Mouse (Mus musculus): ENCODE measurements at regions not wholly inside any gene's neighbourhood (a gene's known extent, or its start where the extent isn't known, plus 50 kb on each side); places are given as distances from the start of the nearest gene placed in this dataset.
A peak's percentile ranks its signal among the peaks of the same experiment; 100 is the strongest.

DNA sequence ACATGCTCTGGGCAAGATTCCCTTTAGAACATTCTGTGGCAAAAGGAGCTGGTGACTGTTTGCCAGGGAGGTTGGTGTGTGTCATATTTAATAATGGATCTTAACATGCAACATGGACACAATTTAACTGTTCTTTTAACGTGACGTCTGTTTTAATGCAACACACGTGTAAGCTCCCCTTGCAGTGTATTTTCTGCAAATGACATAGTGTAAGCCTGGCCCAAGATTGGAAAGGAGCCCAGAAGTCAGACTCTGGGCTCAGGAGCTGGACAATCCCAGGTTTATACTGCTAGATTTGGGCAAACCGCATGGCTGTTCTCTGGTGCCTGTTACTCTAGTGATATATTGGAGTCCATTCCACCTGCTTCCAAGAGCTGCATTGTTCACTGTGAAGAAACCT lies 106.1 kb upstream of the Frmd6 start:
- no peak for DNase-seq

DNA sequence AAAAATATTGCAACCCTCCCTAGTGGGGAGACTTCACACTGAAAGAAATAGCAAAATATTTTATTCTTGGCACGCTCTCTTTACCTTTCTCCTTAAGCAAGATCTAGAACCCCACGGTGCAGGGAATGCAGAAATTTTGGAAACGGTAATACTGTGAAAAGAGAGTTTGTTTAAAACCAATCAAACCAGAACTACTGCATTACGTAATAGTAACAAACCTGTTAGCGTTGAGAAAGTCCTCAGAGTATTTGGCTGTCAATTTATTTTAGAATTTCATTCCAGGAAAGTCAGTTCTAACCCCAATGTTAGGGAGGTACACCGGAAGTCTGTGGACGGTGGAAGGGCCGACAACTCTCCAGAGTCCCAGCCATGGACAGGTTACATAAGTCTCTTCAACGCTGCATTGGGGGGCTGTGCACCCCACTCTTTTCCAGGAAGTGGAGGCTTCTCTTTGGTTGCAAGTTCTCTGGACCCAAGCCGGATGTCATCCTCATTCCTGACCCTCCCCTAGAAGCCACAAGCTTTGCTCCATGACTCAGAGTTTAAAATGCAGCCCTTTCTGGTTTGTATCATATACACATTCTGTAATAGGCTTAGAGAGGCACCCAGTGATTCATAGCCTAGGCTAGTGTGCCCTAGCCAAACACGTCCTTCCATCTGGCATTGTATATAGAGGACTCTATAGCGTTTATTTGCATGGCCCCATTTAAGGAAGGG lies 105.0 kb upstream of the Frmd6 start:
- no peak for DNase-seq

DNA sequence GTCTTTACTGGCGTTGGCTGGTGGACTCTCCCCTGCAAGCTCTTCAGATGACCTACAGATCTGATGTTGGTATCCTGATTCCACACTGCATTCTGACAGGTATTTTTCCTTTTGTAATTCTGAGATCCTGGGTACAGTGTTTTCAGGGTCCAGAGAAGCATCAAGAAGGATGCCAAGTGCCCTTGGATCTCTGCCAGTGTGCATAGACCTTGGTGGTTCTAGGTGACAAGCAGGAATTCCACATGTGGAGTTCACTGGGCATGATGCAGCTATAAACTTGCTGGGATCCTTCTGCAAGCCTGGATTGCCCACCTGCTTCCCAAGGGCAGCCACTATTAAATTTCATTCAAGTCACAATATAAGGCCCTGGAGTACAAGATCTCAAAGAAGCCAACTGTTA lies 100.0 kb upstream of the Frmd6 start:
- no peak for DNase-seq

DNA sequence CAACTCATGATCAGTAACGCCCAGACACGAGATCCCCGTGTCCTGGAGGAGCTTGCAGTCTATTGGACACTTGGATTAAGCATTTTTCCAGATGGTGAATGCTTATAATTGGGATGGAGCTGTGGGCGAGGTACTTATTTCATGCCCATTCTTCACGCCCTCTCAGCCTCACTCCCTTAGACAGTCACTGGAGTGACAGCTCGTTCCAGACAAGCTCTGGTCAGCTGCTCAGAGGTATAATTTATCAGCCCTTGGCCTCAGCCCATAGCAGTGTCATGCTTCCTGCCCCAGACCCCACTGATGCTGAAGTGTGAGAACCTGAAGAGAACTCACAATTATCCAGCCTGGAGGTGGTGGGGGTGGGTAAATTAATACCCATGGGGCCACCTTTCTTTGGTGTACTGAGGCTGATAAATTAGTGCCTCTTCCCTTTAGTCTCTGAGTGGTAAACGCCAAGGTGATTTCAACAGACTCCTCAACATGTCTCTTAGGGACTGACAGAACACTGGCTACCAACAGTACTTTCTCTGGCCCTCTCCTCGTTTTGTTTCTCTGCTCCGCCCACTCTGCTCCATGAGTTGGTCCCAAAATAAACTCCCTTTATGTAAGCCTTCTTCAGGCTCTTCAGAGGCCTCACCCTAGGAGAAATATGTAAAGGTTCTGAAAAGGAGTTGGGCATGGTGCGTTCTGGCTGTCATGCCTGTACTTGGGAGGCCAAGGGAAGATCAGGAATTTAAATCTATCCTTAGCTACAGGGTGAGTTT lies 97.6 kb upstream of the Frmd6 start:
- no peak for DNase-seq

DNA sequence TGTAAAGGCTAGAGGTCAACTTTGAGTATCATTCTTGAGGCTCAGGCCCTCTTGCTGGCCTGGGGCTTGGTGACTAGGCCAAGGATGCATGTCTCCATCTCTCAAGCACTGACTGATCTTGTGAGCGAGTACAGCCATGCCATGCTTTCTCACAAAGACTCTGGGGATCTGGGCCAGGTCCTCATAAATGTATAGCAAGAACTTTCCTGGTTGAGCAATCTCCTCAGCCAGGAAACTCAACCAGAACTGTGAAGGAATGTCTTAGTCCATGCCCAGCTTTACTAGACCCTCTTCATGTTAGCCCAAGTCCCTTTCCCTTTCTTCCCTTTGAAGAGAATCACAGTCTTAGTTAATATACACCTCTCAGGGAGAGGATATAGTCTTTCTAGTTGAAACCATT lies 96.9 kb upstream of the Frmd6 start:
- no peak for DNase-seq

DNA sequence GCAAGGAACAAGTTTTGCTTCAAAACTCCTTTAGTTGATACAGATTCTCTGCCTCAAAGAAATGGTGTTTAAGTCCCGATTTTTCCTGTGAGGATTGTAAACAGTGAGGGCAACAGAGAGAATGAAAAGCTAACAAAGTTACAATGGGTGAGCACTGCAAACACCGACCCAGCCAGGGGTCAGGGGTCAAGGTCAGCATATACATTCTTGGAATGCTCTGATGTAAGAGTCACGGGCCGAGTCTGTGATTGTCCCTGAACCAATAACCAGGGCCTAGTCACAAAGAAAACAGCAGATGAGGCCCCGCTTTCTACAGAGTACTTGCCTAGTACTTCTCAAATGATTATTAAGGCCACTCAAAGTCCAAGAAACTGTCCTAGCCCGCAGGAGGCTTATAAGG lies 95.4 kb upstream of the Frmd6 start:
- DNase-seq, result peak; percentile 52

DNA sequence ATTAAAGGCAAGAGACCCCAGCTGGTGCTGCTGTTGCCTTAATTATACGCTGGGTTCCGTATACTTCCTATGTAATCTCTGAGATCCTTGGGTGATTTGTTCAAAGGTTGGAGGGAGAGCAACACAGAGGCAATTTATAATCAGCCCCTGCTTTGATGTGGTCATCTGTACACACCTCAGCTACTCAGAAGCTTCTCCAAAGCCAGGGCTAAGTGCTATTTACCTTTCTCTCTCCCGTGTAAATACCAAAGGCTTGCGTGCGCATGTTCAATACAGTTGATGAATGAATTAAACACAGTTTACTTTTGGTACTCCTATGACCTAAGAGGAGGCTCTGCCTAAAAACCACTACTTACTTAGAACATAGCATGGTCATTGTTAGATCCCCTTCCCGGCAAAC lies 93.8 kb upstream of the Frmd6 start:
- no peak for DNase-seq

DNA sequence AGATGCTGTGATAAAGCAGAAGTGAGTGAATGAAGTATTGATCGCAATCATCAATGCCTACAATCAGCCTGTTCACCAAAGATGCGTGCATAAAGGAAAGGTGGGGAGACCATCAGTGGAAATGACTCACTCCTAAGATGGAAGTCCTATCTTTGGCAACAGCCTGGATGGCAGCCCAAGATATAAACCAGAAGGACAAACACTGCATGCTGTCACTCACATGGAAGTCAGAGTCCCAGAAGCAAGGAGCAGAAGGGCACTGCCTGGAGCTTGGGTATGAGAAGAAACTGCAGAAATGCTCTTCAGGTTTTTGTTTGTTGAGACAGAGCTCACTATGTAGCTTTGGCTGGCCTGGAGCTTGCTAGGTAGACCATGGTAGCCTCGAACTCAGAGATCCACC lies 92.7 kb upstream of the Frmd6 start:
- no peak for DNase-seq

DNA sequence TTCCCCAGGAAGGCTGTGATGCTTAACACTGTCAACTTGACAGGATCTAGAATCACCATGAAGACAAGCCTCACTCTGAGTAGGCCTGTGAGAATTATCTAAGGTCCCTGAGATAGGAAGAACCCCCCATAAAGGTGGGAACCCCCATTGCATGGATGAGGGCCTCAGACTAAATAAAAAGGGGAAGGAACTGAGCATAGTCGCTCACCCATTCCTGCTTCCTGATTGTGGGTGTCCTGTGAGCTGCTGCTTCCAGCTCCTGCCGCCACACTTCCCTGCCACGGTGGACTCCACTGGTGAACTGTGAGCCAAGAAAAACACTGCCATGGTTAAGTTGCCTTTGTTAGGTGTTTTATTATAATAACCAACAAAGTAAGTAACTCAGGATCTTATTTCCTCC lies 86.8 kb upstream of the Frmd6 start:
- DNase-seq, result no peak

DNA sequence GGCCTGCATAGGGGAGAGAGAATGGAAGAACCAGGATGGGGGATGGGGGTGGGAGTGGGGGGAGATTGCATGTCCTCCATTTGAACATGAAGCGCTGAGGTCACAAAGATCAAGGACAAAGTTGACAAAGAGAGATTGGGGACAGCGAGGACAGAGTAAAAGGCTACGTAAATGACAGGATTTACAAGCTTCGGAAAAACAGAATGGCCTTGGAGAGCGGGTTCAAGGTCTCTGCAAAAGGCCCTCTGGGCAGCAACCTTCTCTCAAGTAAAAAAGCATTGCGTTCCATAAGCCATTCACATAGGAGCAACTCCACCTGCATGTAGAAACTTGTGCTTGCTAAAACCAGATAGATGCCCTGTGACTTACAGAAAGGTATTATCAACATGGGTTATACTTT lies 86.0 kb upstream of the Frmd6 start:
- no peak for DNase-seq

DNA sequence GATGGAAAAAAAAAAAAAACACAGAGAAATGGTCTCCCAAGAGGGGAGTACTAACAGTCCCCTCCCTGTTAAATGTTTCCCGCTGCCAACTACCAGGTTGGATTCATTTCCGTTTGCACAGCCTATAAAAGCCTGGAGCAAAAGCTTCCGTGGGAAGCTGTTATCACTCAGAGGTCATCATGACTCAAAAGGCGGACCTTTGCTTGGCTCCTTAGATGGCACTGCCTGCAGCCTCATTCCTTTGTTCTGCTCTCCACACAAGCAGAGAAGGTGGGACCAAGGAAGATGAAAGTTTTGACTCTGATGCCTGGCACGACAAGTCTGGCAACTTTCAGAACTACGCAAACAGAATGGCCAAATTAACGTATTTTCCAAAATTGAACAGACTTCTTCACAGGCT lies 85.5 kb upstream of the Frmd6 start:
- no peak for DNase-seq

DNA sequence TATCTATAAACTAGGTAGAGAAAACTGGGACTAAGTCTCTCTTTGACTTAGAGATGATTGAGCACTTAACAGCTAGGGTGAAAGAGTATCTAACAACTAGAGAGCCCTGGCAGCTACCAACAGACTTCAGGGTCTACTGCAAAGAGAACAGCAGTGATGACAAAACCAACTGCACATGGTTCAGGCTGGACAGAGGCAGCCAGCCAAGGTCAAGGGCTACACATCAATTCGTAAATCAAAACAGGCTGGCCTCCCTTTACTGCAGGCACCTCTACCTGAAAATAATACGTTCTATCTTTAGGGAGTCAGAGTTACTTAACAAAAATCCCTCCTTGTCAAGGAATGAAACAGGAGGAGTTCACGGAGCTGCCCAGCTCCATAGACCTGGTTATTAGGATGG lies 82.5 kb upstream of the Frmd6 start:
- no peak for DNase-seq

DNA sequence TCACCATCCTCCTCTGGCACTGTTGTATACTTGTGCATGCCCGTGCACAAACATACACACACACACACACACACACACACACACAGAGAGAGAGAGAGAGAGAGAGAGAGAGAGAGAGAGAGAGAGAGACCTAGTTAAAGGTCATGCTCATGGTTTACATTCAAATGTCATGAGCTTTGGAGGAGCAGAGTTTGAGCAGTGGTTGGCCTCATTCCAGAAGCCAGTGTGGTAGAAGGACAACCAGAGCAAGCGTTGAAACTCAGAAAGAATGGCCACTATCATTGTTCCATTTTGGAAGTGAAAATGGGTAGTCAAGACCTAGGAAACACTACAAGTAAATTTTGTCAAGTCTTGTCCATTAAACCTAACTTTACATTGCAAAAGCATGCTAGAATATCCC lies 79.6 kb upstream of the Frmd6 start:
- no peak for DNase-seq

DNA sequence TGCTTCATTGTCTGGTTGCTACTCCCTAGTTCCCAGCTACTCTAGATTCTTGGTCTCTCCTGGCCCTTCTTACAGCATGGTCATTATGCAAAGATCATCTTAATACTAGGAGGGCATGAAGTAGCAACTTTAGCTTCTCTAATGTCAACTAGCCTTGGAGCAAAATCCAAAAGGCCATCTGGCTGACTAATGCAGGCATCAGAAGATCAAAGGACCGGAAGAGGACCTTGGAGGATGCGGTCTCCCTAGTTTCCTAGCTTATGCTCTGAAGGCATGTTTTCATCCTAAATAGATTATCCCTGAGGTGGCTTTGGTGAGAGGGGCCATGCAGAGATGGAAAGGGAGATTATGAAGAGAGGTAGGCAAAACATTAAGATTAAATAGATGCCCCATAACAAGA lies 75.7 kb upstream of the Frmd6 start:
- no peak for DNase-seq

DNA sequence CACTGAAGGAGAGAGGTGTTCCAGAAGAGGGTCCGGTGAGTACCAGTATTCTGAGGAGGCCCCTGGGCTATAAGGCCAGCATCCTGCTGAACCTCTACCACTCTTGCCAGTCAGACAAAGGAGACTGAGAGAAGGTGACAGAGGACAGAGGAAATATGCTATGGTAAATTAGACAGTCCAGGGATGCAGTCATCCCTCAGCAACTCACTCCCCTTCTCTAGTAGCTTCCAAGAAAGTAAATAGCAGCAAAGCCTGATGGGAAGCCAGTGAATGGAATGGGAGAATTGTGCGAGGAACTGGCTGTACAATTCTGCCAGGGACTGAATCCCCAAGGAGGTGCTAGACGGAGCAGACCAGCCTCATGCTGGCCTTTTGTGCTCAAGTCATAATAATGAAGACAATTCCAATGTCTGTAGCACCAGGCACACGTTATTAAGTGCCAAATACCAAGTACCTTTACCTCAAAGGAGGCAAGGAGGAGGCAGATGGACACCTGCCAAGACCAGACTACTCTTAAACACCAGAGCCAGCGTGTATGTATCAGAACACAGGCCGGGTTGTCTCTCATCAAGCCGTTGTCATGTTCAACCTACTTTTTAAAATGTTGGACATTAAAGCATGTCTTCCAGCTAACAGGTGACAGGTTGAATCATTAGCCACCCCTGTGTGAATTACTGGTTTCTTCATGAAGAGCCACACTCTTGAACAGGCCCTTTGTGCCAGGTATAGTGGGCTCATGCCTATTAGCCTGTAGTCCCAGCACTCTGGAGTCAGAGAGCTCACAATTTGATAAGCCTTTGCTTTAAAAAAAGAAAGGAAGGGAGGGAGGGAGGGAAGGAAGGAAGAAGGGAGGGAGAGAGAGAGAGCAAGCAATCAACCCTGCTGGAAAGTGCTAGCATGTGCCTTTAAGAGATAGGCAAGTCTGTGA lies 74.4 kb upstream of the Frmd6 start:
- DNase-seq, result no peak

DNA sequence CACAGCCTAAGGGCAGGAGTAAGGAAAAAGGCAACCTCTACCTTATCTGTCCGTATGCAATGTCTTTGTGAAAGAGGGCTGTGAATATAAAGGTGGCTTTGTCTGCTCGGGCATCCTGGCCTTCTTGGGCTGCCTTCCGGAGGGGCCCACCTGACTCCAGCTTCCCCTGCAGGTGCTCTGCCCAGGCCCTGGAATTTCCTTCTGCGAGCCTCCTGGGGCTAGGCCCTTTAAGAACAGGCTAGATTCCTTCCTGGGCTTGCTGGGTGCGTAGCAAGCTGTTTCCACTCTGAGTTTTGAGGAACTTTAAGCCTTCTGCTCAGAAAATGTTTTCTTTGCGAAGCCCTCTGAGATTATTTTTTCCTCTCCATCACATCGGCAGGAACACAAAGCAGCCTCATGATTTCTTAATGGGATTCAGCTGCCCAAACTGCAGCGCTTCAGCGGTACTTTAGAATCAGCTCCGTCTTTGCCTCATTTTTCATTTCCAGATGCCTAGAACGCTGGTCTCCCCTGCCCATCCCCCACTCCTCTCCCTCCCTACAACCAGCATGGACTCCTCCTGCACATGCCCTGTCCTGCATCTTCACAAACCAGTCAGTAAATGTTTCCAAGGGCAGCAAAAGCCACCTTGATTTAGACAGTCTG lies 72.9 kb upstream of the Frmd6 start:
- DNase-seq, result peak; percentile 52

DNA sequence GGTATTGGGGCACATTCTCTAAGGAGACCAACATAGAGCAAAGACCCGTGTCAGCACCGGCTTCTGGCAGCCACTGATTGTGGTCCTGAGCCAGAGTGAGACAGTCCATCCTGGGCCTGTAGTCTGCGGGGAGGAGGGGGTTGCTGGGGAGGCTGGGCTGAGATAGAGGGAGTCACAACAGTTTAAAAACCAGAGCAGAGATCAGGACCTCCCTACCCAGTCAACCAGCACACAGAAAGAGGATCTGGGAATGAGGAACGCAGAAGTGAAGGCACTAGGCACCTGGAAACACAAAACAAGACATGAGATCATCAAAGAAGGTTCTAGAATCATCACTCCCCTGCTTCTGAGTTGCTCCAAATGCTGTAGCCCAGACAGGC lies 72.4 kb upstream of the Frmd6 start:
- DNase-seq, result no peak

DNA sequence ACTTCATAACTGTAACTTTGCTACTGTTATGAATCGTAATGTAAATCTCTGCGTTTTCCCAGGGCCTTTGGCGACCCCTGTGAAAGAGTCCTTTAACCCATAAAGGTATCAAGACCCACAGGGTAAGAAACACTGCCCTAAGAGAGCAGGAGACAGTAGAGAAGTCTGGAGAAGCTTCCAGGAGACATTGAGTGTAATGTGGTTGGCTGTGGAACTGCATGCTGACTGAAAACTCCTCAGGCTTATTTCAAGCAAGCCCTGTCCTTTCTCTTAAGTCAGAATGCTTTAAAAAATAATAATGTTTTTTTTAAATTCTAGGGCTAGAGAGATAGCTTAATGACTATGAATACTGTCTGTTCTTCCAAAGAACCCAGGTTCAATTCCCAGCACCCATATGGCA lies 71.9 kb upstream of the Frmd6 start:
- no peak for DNase-seq

DNA sequence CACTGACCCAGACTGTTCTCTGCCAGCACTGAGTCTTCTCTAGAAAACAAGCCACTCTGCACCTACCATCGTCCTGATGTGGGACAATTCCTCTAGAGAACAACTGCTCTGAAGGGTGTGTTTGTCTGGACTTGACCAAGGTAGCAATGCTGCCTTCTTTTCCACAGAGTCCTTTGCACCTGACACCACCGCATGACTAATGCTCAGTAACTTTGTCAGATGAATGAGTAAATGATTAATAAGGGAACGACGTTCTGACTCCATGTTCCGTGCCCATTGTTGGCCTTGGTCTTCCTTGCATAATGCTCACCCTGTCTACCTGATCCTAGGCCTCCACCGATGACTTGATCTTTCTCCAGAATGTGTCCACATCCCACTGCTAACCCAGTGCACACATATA lies 67.2 kb upstream of the Frmd6 start:
- no peak for DNase-seq

DNA sequence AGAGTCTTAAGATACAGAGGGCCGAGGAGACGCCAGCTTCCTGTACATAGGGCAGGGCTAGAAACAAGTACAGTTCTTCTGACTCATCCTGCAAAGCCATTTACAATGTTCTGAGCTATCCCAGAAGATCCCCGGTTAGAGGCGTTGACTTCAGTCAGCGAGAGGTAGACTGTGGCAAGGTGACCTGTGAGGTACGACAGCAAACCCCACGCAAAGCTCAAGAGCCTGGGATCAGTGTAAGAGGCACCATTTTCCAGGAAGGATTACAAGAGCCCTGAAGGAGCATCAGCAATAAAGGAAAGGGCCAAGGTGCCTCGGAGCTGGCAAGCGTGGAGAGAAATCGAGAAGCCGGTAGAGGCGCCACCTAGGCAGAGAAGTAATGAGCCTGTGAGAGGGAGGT lies 61.8 kb upstream of the Frmd6 start:
- no peak for DNase-seq

DNA sequence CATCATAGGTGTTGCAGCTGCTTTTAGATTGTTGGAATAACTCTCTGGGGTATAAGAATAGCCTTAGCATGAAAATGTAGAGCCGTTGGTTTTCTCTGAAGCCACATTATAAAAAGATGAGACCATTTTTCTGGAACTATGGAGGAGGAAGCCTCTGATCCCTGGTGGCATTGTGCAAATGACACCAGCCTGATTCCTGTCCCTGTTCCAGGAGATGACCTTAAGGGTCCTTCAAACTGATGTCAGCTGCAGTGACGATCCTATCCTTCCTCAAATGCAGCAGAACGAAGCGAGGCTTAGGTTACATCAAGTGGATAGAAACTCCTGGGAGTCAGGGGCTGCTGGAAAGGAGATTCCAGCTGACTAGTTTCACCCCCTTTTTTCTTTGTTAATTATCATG lies 59.0 kb upstream of the Frmd6 start:
- no peak for DNase-seq

DNA sequence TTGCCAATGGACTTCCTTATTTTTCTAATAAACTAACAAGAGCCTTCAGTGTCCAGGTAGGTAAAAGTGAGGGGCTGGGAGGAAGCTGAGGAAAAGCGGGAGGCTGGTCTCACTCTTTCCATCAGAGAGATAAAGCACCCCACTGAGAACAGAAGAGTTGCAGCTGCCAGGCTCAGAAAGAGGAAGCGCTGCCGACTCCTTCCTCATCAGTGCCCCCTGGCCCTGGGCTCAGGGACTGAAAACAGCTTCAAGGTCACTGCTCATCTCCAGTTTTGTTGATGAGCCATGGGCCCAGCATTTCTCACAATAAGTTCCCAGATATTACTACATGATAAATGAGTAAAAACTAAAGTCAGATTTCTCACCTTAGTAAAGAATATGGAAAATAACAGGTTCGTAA lies 57.4 kb upstream of the Frmd6 start:
- no peak for DNase-seq

DNA sequence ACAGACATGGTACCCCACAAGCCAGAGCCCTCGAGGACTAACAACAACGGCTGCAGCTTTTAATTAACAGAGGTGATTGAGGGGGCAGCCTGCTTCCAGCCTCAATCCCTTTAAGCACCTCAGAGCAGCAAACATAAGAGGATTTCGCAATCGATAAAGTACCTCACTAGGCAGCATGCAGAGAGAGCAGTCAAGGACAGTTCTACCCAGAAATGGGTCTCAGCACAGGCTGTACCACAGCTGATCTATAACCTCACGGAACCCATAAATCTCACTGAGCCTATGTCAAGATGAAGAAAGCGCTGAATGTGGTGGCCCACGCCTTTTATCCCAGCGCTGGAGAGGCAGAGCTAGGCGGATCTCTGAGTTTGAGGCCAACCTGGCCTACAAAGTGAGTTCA lies 56.6 kb upstream of the Frmd6 start:
- DNase-seq, result no peak

All from kidney, postnatal 10 days (tissue).